Mouse (Mus musculus): ENCODE data around the gene Mdm4.
"Not testable (repeated sequence)": the region's sequence is repeated elsewhere in the genome, so short reads cannot be mapped to it uniquely, and the experiment has no call there.

Gene Mdm4

DNA sequence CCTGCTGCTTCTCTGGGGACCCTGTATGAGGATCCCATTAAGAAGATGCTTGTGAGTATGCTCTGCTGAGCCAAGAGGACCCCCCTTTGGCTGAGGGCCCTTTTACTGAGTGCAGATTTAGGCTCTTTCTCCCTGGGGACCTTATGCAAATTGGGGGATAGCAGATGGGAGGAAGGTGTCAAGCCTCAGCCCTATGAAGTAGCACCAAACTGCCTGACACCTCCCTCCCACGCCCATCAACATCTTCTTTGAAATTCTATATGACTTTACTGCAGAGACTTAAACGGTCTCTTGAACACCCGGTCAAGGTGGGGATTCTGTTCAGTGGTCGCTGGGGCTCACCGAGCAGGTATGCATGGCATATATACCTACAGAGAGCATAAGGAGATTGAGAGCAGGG, 22.7 kb upstream of the Mdm4 start:
- no peak for DNase-seq (ENCODE audit: low spot score in 2 of 2)

DNA sequence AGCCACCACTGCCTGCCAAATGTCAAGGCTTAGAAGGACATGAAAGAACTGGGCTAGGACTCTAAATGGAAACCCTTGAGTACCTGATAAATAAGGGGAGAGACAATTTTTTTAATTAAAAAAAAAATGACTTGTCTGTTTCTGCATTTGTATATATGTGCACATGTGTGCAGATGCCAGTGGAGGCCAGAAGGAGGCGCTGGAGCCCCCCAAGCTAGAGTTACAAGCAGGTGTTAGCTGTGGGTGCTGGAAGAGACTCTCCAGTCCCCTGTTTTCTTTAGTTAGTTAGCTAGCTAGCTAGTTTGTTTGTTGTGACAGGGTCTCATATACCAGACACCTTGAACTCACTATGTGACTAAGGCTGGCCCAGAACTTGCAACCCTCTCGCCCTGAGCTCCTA, 21.5 kb upstream of the Mdm4 start:
- DNase-seq (ENCODE audit: low spot score in 2 of 2), result no peak

DNA sequence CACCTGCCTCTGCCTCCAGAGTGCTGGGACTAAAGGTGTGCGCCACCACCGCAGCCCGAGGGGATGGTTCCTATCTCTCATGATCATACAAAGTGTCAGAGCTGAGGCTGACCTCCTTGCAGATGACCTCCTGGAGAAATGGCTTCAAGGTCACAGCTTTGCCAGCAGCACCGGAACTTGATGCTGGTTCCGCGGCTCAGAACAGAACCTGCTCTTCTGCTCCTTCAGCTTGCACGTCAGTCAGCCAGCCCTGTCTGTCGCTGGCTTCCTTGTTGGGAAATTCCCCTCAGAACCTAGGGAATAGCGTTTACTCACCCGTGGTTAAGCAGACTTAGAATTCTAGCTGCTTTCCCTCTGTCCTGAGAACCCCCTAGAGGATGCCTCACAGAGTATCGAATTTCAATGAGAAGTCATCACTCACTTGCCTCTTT, 19.7 kb upstream of the Mdm4 start:
- no peak for DNase-seq (ENCODE audit: low spot score in 2 of 2)

DNA sequence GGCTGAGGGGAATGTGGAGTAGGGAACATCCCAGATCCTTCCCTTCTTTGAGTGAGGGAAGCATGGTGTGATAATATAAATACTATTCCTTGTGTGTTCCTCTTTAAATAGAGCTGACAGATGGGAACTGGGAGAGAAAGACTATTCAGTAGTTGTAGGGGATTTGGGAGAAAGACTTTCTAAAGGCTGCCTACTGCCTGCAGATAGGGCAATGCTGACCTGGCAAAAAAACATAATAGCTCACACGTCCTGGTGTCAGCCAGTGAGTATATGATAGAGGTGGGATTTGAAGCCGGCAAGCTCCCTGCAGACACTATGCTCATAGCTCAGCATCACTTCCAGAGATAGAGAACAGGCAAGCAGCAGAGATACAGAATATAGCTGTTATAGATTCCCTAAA, 18.3 kb upstream of the Mdm4 start:
- no peak for DNase-seq (ENCODE audit: low spot score in 2 of 2)

DNA sequence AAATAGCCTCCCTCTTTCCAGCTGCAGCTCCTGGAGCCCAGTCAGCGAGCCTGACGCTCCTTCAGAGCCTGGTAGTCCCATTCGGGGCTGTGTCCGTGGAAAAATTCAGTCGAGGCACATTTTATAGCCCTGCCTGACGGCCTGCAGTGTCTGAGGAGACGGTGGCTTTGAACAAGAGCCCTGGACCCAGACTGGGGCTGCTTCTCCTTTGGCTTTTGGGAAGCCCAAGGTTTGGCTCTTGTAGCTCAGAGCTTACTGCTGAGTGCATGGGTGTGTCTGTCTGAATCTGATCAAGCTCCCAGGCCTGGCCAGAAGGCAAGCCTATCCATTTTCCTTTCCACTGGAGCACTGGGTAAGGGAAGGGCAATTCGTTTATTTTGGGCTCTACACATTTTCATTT, 17.2 kb upstream of the Mdm4 start:
- DNase-seq (ENCODE audit: low spot score in 2 of 2), result no peak

DNA sequence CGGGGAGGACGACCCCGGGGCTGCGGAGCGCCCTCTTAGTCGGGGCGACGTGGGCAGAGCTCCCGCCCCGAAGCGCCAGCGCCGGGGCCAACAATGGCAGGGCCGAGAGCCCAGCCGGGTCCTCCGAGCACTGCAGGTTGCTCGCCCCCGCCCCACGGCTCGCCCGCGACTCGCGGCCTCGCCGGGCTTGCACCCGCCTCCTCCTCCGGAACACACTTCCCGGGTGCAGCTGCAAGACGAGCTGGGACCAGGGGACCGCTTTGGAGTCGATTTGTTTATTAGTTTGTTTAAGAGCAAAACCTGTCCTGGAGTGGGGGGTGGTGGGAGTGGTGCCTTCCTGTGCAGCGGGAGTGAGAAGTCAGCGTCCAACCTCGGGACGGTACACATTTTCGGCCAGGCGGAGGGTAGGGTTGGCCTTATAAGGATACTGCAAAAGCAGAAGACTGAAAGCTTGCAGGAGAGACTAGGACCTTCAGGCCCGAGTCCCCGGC, 16.1 kb upstream of the Mdm4 start:
- peak in 1 of 2 experiments; percentile 53 for DNase-seq (ENCODE audit: low spot score in 2 of 2)

DNA sequence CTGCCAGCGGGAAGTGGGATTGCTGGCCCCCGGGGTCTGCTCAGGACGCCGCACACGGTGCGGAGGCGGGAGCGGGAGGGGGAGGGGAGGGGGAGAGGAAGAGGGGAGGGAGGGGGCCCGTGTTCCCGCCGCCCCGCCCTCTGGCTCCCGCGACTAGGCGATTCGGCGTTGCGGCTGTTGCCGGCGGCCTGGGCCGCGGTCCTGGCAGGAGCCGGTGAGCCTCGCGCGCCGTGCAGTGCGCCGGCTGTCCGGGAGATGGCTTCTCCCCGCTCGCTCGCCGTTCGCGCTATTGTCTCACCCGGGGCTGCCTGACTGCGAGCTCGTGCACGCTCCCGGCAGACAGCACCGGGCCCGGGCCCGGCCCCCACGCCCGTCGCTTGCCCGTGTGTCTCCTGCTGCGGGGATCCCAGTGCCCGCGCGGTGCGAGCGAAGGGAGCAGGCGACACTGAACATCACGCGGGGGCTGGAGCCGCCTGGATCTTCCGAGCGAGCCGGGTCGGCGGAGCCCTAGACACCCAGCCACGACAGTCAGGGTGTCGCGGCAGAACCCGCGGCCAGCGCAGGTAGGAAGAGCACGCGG, 15.6 kb upstream of the Mdm4 start:
- peak; percentile 50 to 83 for DNase-seq (ENCODE audit: low spot score in 2 of 2)

DNA sequence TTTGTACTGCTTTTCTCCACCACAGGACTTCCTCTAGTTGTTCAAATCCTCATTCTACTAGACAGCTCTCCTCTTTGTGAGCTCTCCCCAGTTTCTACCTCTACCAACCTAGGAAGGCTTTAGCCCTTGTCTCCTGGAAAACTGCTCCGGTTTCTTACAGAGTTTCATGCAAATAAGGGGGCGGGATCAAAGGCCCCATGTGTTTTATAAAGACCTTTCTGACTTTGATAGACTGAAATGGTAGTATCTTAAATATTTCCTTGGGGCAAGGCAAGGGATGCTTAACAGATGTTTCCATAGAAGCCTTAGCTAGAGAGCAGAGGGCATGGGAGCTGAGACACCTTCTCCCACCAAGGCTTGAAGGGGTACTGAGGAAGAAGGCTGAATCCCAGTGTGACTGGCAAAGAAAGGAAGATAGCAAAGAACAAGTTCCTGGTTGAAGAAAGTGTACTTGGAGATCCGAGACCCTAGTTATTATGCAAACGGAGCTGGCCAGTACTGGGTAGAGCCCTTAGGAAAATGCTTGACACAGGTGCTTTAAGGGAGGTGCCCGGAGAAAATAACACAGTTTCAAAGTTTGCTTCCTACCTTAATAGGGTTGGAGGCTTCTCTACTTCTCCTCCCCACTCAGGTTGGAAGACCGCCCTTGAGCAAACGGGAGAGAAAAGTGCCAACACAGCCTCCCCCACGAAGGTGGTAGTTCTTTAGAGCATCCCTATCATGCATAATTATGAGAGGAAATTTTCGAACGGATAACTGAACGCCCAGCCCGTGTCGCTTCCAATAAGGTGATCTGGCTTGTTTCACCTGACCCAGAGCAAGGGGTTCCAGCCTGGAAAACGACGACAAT, 14.9 kb upstream of the Mdm4 start, which contains the start of gene Pik3c2b:
Pik3c2b (plus strand) TSS at position 657 of the 850 bp plus-strand sequence.
- DNase-seq (ENCODE audit: low spot score in 2 of 2), result no peak

DNA sequence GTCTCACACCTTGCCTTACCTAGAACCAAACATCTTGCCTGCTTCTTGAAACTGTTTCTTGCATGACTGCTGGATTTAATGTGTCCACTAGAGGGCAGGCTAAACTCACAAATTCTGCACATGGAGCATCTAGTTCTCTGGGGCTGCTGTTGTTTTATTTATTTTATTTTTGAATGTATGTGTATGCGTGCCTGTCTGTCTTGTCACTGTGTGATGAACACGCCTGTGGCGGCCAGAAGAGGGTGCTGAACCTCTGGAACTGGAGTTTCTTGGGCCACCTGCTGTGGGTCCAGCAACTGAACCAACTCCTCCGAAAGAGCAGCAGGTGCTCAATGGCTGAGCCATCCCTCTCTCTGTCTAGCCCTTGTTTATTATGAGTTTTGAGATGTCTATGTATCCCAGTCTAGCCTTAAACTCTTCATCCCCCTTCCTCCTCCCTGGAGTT, 9.2 kb upstream of the Mdm4 start:
- DNase-seq (ENCODE audit: low spot score in 2 of 2), result peak in 1 of 2 experiments; percentile 44

DNA sequence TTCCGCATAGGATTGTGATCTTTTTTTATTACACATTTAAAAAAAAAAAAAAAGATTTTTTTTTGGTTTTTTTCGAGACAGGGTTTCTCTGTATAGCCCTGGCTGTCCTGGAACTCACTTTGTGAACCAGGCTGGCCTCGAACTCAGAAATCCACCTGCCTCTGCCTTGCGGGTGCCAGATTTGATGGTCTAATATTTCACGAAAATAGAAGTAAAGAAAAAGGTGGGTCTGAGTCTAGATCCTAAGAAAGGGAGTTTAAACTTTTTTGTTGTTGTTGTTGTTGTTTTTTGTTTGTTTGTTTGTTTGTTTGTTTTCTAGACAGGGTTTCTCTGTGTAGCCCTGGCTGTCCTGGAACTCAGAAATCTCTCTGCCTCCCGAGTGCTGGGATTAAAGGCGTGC, 4.3 kb upstream of the Mdm4 start:
- not testable (repeated sequence) for DNase-seq (ENCODE audit: low spot score in 2 of 2)

DNA sequence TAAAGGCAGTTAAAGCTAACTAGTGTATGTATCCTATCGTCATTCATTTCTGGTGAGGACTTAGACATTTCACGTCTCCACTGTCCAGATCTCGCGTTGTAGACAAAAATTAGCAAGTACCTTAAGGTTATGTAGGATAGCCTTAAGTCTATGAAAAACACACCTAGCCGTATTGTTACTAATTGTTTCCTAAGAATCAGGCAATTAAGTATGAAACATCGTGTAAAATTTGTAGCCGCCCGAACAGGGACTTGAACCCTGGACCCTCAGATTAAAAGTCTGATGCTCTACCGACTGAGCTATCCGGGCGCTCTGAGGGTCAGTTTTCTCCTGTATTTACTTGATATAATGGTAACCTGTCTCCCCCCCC, 3.7 kb upstream of the Mdm4 start:
- DNase-seq (ENCODE audit: low spot score in 2 of 2), result peak in 1 of 2 experiments; percentile 42

DNA sequence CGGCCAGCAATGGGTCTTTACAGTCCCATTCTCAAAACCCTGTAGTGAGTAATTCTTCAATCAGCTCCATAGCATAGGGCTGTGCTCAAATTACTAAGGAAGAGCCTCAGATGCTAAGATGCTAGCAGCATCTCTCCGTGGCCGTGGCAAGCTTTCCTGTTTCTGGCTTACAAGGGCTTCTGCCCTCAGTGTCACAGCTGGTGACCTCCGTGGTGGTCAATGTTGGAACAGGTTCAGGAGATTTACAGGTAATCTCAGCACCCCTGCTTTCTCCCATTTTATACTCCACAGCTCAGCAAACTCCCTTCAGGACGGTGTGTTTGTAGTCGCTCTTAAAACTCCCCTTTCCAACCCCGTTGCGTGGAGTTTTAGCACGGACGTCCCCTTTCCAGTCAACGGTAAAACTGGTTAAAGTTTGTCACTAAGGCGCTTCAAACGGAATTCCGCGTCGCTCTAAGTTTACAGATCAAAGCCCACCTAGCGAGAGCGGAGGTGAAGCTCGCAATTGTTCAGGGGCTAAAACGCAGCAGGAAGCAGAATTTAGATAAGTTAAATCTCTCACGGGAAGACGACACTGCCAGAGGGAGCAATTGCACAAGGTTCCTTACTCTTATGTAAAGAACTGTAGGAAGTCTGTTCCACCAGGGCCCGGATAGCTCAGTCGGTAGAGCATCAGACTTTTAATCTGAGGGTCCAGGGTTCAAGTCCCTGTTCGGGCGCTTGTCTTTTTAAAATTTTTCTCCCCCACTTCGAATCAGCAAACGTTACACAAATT, 3.1 kb upstream of the Mdm4 start:
- DNase-seq (ENCODE audit: low spot score in 2 of 2), result peak in 1 of 2 experiments; percentile 59

DNA sequence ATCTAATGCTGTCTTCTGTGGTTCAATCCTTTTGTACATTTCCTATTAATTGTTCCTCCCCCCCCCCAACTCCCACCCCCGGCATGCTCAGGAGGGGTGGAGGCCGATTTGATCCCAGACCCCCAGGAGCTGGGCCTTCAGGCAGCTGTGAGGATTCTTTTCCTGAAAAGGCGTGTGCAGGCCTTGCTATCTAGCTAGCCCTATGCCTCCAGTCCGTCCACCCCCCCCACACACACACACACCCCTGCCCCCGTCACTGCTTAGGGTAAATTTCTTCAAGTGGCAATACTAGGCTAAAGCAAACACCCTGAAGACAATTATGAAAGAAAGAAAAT, 2.6 kb upstream of the Mdm4 start:
- no peak for DNase-seq (ENCODE audit: low spot score in 2 of 2)

DNA sequence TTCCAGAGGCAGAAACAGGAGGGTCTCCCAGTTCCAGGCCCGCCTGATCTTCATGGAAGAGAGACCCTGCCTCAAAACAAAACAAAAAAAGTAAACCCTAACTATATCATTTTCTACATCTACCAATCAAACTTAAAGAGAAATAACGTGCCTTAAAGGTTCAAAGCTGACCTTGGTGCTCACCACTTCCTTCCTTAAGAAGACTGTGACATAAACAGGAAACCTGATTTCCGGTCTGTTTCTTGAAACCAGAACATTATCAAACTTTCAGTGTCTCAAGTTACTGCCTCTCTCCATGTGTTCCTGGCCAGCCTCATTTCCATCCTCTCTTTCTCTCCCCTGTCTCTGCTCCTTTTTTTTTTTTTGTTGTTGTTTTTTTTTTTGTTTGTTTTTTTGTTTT, 617 bp downstream of the Mdm4 start:
- no peak for DNase-seq (ENCODE audit: low spot score in 2 of 2)

DNA sequence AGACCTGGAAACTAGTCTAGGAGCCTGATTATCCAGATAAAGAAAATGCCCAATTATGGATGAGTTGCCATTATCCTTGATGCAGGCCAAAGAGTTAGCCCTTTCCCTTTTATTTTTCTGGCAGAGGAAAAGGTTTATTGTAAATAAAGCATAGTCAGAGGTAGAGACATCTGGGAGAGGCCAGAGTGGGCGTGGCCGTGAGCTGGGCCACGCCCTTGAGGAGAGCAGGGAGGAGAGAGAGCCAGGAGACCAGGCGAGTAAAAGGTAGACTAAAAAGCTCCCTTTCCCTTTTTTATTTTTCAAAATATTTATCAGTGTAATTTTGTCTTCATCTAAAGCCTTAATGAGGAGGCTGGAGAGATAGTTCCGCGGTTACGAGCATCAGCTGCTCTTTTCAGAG, 2.4 kb downstream of the Mdm4 start:
- no peak for DNase-seq (ENCODE audit: low spot score in 2 of 2)

DNA sequence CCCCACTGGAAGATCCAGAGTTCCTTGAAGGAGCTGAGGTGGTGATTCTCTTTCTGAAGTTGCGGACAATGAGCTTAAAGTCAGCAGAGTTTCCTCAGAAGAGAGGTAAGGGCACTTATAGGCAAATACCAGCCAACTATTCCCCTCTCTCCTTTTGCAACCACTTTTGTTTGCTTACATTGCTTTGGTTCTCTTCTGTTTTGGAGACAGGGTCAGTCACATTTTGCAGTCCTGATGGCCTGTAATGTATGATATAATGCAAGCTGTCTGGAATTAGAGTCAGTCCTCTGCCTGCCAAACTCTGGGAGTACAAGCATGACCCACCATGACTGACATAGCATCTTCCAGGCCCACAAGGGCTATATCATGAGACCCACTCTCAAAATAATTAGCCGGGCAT, 3.2 kb downstream of the Mdm4 start:
- DNase-seq (ENCODE audit: low spot score in 2 of 2), result no peak

DNA sequence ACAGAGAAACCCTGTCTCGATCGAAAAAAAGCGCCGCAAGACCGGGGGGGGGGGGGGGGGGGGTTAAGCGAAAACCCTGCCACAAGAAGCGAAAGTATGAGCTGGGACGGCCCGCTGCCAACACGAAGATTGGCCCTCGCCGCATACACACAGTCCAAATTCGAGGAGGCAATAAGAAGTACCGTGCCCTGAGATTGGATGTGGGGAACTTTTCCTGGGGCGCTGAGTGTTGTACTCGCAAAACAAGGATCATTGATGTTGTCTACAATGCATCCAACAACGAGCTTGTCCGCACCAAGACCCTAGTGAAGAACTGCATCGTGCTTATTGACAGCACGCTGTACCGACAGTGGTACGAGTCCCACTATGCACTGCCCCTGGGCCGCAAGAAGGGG, 4.6 kb downstream of the Mdm4 start:
- DNase-seq (ENCODE audit: low spot score in 2 of 2), result not testable (repeated sequence)

DNA sequence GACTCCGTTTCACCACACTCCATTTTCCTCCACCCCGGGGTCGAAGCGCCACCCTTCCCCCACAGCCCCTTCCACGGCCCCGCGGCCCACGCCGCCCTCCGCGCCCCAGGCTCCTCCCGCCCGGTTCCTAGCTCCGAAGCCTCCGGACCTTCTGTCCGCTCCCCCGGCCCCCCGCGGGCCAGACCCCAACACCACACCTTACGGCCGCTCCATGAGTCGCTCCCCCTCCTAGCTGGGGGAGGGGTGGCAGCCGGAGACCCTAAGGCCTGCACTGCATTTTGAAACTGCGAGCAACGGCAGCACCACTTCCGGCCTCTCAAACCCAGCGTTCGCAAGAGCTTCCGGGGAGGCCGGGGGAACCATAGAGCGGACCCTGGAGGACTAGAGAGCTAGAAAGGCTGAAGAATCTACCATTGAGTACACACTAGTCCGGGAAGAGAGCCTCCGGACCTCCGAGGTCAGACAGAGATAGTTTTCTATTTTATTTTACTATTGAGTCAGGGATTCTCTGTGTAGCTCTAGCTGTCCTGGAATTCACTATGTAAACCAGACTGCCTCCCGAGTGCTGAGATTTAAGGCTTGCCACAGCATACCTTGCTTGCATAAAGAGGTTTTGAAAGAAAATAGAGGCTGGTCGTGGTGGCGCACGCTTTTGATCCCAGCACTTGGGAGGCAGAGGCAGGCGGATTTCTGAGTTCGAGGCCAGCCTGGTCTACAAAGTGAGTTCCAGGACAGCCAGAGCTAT, 5.1 kb downstream of the Mdm4 start:
- peak; percentile 72 to 84 for DNase-seq (ENCODE audit: low spot score in 2 of 2)

DNA sequence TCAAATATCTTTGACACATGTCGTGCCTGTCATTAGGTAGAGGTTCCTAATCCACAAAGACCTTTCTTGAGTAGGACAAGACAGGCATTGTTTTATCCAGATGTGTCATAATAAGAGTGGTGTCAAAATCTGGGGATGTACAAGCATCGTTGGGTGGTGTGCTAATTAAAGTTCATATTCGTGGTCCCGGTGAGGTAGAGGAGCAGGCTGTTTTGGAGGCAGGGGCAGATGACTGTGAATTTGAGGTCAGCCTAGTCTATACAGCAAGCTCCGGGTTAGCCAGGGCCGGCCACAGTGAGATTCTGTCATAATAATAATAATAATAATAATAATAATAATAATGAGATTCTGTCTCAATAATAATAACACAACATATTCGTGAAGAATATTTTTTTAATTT, 5.9 kb downstream of the Mdm4 start:
- no peak for DNase-seq (ENCODE audit: low spot score in 2 of 2)

DNA sequence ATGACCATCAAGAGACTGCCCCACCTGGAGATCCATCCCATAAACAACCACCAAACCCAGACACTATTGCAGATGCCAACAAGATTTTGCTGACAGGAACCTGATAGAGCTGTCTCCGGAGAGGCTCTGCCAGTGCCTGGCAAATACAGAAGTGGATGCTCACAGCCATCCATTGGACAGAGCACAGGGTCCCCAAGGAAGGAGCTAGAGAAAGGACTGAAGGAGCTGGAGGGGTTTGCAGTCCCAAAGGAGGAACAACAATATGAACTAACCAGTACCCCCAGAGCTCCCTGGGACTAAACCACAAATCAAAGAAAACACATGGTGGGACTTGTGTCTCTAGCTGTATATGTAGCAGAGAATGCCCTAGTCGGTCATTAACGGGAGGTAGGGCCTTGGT, 6.6 kb downstream of the Mdm4 start:
- not testable (repeated sequence) for DNase-seq (ENCODE audit: low spot score in 2 of 2)

DNA sequence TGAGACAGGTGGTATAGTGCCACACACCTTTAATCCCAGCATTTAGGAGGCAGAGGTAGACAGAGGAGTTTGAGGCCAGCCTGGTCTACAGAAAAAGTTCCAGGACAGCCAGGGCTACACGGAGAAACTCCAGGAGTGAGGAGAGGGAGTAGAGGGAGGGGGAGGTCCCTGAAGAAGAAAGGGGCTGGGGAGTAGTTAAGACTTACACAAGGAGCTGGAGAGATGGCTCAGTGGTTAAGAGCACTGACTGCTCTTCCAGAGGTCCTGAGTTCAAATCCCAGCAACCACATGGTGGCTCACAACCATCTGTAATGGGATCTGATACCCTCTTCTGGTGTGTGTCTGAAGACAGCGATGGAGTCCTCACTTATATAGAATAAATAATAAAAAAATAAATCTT, 8.4 kb downstream of the Mdm4 start:
- not testable (repeated sequence) for DNase-seq (ENCODE audit: low spot score in 2 of 2)

DNA sequence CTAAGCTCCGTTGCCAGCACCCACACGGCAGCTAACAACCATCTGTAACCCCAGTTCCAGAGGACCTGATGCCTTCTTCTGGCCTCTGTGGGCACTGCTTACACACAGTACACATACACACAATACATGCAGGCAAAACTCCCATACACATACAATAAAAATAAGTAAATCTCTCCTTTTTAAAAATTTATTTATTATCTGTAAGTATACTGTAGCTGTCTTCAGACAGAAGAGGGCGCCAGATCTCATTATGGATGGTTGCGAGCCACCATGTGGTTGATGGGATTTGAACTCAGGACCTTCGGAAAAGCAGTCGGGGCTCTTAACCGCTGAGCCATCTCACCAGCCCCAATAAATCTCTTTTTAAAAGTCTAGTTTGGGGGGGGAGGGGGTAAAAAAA, 9.0 kb downstream of the Mdm4 start:
- no peak for DNase-seq (ENCODE audit: low spot score in 2 of 2)
